Mouse (Mus musculus) neural tube, embryonic 10.5 days (tissue): ENCODE data around the gene Schip1.

Experiments used
- DNase-seq: peaks from one replicate; pipeline ENCODE4 v3.0.0-alpha.2; 2017; ENCODE audit warnings: low spot score; ENCODE audit errors: extremely low spot score

Gene Schip1

DNA sequence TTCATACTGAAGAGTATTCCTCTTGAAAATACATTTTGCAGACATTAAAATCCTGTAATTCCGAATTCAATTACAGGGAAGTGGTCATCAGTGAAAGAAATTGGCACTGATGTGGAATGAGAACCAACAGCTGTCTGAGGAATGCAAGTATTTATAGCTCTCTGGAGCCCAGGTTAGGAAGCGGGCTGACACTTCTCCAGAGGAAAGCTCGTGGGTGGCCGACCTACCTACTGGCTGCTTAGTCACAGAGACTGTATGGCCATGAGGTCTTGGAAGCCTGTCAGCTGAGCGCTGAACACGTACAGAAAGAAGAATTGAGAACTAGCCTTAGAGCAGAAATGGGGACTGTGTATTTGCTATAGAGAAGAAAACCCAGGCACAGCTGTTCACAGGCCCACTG is 545.4 kb downstream of the Schip1 start:
- DNase-seq = no peak

DNA sequence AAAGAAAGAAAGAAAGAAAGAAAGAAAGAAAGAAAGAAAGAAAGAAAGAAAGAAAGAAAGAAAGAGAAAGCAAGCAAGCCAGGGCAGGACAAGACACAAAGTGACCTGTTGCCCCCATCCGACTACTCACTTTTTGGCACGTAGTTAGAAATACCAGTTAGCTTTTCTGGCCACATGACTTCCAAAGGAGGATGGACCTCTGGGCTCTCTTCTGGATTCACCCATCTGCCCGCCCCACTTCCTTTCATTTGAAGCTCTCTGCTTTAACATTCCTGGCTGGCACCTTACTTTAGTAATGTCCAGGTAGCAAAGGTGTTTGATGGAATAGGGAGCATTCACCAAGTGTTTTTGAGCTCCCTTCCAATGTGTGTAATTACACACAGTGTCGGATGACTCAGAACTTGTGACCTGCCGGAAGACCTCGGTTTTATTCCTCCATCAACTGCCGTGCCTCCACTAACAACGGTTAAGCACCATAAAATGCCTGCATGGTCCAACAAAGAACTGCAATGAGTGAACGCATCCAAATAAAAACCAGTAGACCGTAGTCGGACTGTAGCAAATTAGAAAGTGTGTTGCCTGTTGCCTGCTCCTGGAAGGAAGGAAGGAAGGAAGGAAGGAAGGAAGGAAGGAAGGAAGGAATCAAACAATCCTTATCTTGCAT is 546.1 kb downstream of the Schip1 start:
- DNase-seq = no peak

DNA sequence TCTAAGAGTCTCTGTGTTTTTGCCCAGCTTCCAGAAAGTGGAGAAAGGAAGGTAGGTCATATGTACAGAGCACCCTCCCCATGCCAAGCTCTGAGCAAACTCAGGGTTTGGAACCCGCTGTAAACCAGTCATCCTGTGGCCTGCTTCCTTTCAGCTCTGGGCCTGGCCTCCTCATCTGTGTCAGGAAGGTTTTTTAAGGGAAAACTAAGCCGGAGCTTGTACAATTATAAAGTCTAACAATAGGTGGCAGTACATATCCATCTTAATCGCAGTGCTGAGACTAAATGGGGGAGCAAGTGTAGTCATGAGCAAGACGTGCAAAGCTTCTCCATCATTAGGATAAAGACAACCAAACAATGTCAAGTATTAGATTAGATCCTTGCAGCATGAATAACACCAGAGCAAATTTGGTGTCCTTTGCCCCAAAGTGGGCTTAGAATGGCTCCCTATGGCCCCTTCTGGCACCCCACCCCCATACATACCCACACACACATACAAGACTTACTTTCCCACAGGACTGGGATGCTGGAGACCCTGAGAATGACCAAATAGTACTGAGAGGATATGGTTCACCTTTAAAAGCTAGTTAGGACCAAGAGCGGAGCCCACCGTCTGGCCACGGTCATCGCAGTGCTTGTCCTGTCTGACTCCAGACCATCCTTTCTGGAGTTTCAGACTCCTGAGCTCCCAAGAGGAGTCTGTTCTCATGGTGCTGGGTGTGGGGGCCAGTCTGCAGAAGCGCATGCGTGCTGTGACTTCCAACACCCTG is 550.6 kb downstream of the Schip1 start:
- no peak for DNase-seq

DNA sequence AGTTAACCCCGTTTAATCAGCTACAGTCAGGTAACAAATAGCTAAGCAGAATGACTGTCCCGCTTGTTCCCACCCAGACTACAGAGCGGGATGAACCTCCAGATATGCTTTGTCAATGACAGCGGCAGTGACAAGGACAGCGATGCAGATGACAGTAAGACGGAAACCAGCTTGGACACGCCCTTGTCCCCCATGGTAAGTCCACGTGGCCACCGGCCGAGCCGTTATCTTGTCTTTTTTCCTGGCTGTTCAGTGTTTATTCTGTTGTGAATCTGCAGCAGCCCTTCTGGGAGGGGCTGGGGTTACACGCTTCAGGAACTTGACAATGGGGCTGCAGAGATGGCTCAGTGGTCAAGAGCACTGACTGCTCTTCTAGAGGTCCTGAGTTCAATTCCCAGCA is 551.8 kb downstream of the Schip1 start:
- DNase-seq = no peak

DNA sequence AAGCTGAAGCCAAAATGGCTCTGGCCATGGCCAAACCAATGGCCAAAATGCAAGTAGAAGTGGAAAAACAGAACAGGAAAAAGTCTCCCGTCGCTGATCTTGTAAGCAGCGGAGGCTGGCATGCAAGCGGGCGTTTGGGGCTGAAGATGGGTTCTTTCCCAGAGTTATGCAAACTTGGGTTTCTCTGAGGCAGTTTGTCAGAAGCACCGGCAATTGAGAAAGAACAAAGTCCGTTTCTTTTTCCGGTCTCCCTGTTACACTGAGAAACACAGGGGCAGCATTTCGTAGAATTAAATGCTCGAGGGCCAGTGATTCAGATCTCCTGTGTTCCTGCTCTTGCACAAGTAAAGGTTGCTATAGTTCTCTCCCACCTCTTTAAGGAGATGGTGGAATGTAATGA is 553.1 kb downstream of the Schip1 start:
- DNase-seq = no peak

DNA sequence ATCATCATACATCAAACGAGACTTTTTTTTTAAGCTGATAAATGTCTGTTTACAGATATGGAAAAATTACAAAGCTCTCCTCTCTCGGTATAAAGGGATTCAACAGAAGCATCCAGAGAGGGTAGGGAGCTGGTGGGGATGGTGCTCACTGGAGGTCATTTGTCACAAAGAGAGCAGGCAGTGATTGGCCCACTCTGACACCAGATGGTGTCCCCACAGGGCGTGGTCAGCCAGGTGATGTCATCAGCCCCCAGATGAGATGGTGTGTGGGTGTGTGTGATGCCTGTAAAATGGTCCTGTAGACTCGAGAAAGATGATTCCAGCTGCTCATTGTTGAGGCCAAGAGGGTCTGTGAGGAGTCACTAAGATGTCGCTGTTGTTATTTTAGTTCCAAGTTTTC is 554.5 kb downstream of the Schip1 start:
- DNase-seq = no peak

DNA sequence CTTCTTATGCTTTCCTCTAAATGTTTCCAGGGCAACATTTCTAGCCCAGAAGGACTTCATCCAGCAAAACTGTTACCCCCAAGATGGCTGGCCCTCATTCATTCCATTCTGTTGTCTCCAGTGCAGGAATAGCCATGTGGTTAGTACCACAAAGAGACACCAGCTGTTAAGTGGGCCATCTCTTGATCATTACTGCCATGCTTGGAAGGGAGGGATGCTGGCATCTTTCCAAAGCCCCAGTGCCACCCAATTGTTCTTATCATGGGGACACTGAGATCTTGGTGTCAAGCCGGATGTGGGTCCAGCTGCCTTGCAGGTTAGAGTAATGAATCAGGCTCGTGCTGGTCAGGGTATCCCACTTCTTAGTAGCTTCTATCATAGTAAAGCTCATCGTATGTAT is 557.4 kb downstream of the Schip1 start:
- DNase-seq = no peak

DNA sequence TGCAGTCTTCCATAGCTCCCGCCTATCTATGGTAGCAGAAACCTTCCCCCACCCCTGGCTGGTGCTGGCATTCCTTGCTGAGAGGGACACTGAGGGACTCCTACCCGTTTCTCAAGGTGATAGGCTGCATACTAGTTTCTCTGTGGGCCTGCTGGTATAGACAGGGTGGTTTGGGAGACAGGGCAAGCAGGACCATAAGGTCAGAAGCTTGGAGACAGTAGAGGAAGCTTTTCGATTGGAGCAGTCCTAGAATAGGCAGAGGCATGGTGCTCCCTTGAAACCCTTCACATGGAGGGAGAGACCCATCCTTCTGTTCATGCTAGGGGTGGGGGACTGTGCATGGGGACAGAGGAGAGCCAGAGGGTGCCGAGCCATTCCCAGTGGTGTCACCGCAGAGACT is 558.4 kb downstream of the Schip1 start:
- DNase-seq = no peak

DNA sequence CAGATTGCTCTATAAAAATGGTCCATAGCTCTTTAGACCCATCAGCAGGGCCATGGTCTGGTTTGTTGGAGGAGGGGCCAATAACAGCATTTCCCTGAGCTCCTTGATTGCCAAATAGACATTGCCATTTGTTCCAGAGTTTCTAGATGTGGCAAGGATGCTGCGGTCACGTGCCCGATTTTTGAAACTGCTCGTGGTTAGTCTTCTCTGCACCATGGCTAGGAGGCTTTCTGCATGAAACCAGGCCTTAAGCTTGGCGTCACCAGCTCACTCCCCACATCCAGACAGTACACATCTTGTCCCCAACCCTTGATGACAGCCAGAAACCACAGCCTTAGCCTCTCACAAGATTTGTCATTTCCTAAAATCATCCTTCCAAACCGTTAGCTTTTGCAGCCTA is 559.9 kb downstream of the Schip1 start:
- DNase-seq = no peak

DNA sequence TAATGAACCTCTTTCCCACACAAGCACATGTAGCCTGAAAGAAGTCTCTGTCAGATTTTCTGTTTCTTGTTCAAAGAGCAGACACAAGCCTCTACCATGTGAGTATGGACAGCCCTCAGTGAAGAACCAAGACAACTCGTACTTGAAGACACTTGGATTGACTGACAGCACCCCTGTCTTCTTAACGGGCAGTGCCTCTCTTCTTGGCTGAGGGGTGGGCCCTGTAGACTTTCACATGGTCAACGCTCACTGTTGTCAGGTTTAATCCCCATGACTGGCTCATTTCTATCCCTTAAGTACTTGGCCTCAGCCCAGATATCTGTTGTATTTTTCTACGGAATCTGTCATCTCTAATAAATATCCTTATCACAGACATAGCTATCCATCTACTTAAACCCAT is 565.7 kb downstream of the Schip1 start:
- no peak for DNase-seq

DNA sequence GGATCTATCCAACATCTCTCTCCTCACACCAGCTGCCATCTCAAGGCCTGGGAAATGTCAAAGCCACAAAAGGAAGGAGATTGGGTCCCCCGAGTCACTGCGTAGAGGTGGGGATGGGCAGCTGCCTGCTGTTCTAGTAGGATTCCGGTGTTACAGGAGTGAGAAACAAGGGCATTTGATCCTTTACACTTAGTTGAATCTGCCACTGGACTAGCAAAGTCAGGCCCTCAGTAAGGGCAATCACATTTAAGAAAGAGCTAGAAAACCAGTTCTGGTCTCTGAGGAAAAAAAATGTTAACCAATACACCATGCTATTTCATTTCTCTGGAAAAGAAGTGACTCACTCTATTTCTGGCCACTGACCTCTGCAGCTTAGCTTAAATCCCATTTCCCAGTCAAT is 566.2 kb downstream of the Schip1 start:
- no peak for DNase-seq

DNA sequence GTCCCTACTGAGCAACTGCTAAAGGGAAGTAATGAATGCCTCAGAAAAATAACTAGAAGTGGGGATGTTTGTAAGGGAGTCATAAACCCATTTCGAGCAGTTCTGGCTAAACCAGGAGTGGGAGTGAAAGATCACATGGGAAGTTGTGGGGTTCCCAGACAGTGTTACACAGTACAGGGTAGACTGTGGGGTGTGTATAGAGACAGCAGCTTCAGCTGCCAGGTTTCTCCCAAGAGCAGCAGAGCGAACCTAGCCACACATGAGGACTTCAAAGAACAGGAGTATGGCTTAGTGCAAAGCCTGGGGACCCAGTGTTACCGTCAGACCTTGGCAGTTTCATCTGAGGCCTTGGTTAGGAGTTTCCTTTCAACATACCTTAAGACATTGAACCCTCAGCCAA is 568.1 kb downstream of the Schip1 start:
- no peak for DNase-seq

DNA sequence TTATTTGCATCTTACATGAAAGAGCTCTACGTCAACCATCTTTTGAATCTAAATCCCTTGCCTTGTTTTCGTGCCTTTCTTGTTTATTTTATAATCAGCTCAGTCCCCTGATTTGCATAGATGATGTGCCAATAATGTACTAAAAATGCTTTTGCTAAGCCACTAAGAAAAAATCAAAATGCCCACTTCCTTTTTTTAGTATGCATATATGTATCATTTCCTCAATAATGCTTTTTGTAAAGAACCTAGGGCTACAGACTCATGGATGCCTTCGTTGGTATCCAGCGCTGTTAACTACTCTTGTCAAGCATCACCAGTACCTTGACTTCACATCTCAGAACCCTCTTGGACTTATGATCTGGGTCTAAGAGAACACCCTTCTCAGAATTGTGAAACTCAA is 569.0 kb downstream of the Schip1 start:
- no peak for DNase-seq

DNA sequence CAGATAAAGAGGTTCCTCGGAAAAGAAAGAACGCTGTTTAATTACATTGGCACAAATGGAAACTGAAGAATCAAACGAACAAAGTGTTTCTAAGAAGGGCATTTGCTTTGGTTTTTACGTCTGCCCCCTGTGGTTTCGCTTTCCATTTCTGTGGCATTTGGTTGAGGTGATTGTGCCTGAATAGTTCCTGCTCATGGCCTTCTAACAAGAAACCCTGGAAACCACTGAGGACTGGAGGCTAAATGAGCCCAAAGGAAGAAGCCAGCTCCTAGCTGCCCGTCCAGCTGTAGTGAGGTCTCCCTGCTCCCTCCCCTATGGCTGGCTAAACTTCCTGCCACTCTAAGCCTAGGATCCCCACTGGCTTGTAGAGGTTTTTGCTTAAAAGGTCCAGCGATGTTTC is 573.4 kb downstream of the Schip1 start:
- no peak for DNase-seq

DNA sequence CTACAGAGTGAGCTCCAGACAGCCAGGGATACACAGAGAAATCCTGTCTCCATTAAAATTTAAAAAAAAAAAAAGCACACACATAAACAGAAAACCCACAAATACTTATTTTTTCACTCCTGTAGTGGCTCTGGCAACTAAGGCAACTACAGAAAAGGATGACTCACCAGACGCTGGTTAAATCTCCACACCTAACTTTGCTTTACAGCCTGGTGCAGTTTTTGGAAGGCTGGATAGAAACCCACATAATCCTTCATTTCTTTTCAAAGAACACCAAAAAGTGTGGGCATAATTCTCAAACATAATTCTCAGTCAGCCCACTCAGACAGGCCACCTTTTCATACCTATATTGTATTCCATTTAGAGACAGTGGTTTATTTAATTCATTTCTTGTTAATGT is 574.1 kb downstream of the Schip1 start:
- DNase-seq = no peak

DNA sequence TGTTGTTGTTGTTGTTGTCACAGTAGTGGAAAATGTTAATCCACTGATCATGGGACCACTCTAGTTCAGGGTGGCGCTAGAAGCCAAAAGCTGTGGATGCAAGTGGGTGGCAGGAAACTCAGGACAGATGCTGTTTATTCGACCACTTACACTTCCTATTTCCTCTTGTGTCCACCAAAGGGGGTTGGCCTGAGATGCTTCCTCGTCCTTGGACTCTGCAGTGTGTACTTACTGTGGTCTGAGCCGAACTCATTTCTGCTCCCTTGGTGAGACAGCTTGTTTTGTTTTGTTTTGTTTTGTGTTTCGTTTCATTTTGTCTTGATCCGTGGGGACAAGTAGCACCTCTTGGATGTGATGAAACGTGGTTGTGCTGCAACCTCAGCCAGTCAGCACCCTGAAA is 578.3 kb downstream of the Schip1 start:
- DNase-seq = no peak

DNA sequence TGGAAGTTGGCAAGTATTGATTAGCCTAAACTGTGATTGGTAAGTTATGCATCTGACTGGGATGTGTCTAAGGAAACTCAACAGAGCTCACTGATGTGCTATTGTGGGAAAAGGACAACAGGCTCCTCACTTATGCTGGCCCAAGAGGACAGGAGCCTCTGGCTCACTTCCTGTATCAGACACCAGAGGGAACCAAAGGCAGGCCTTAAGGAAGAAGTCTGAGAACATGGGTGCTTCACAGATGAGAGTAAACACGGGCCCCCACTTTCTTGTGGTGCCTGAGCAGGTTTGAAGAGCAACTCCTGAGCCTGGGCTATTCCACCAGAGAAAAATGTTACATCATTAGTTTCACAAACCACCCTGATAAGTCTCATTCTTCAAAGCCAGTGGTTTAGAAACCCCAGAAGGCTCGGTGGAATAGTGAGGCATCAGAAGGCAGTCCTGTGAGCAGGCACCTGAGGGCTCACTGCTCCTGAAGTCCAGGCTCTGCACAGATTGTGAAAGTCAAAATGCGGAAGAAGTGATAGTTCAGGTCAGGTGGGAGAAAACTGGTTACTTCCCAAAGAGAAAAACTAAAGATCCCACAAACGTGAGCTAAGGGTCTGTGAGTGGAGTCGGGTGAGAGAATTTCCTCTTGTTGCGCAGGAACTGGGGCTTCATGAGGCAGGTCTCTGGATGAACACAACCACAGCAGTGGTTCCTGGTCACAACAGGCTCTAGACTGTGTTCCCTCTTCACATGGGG is 582.0 kb downstream of the Schip1 start:
- DNase-seq = no peak

DNA sequence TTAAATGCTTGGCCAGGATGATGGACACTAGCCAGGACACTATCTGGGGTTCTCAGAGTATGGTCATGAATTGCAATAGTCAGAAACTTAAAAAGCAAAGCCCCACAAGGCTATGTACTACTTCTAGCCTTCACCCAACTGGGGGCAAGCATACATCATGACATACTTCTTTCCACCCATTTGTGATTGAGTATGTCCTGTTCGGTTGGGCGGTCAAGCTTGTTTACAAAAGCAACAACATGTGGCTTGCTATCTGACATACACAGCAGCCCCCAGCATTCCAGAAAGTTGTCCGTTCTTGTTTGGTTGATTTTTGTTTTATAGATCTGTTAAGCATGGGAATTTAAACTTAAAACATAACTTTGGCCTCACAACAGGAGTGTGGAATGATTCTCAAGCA is 582.7 kb downstream of the Schip1 start:
- DNase-seq = no peak

DNA sequence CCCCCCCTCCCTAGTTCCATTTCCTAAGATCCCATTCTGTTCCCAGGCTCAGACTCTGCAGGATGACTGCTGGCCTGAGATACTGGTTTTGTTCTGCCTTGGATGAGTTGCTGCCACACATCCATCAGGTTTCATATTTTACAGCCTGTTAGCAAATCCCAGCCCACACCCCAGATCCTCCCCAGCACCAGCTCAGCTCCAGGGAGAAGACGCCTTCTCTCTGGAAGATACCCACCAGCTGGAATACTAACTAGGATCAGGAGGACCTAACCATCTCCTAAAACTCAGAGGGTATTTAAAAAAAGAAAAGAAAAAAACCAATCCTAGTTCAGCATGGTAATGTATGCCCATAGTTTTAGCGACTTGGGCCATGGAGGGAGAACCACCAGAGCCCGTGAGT is 585.6 kb downstream of the Schip1 start:
- no peak for DNase-seq

DNA sequence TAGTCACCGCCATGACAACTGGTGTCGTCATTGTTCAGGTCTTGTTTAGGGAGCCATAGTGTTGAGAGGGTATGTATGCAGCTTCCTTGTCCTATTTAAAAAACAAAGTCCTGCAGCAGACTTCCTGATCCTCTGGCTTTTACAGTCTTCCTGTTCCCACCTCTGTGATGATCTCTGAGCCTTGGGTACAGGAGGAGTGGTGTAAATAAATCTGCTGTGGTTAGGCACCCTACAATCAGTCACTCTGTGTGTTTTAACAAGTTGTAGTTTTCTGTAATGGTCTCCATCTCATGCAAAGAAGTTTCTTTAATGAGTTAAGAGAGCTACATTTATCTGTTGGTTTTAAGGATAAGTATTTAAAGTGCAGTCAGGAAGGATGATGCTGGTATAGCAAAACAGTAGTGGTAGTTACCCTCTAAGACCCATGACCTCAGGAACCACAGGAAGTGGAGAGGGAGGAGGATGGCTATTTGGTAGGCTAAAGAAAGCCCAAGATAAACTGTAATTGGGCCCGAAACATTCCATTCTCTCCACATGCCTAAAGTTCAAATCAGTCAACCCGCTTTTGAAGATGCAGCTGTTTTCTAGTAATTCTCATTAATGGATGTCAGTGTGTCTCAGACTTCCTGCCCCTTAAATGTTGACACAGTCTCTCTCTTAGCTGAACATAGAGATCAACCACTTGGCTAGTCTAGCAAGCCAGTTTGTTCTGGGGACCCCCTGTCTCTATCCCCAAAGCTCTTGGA is 592.2 kb downstream of the Schip1 start:
- no peak for DNase-seq

DNA sequence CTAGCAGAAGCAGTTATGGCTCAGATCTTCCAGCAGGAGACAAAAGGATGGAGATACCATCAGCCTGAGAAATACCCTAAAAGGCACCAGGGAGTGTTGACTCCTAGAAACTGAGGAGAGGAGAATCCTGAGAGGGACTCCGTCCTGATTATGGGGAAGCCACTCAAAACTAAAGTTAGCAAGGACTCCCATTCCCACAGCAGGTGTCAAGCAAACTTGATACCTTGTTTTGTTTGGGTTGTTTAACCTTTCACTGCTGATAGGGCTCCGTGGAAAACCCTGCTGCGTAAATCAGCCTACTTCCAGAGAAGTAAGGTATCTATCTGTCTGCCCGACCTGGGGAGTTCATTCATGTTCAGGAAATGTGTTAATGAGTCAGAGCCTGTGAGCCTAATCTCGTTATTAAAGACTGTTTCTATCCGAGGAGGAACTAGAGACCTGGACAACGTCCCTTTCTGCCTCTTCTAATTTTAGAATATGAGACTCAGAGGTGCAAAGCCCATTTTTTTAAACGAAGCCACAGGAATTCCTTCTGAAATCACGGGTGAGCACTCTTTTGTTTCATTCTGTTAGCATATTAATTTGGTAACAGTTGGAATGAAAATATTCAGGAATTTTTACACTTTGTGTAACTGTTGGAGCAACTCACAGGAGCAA is 593.1 kb downstream of the Schip1 start:
- no peak for DNase-seq
